Mouse (Mus musculus) testis, postnatal 10 days (tissue): ENCODE data around the gene Dclk1.

Experiments
- DNase-seq: peaks from one replicate; pipeline ENCODE4 v3.0.0; 2021; ENCODE audit warnings: low spot score

Gene Dclk1

DNA sequence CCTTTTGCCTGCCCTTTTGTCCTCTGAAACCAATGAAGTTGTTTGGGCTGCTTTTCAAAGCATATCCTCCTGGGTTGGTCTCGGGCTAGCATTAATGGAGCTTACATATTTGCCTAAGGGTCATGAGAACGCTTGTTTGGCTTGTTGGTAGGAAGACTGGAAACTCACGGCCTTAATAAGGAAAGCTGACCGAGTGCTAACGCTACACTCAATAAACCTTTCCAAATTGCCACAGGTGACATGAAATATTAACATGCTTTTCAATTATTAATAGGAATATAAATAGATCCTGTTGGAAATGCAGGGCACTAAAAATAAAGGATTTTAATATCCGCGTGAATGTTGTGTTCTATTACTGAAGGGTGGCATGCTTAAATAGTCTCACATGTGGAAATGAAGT is 257.1 kb downstream of the Dclk1 start:
- DNase-seq: no peak

DNA sequence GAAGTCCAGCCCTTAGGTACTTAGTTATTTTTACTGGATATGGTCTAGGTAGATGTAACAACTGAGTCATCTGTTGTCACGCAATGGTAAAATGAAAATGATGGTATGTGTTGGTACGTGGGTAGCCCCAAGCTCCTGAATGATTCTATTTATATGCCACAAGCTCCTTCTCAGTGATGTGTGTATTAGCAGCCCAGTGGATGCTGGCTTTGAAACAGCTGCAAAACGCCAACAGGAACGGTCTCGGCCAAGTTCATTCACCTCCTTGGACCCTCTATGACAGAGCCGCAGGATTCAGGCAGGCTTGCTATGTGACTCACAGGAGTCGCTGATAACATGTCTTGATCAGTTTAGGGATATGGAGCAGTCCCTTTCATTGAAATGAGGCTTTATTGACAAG is 268.0 kb downstream of the Dclk1 start:
- DNase-seq: no peak

DNA sequence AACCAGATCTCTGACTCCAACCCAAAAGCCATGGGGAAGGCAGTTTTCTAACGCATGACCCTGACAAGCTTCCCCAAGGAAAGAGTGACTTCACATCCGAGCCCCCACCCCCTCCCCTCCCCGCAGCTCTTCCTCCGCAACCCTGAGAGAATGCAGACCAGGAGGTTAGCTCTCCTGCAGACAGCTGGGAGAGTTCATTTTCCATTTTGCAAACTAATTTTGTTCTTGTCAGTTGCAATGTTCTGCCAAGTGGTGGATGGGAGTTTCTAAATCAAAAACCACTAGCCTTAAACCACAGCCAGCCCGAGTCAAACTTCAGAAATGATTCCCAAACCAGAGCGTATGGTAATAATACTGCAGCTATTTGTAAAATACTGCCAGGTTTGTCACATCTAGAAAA is 269.5 kb downstream of the Dclk1 start:
- no peak for DNase-seq

DNA sequence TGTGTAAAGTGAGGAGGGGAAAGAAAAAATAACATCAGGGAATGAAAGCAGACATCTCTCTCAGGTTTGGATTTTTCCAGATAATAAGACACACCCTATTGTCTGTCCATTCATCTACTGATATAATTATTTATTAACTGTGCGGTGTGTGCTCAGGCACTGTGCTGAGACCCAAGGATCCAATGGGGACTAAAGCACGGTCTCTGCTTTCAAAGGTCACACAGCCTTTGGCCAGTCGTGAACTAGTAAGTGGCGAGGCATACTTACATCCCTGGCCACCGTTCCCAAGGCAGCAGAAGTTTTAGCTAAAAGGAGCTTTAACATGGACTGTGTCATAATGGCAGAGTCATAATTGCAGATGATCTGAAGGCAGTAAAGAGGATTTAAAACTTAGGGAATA is 273.8 kb downstream of the Dclk1 start:
- no peak for DNase-seq

DNA sequence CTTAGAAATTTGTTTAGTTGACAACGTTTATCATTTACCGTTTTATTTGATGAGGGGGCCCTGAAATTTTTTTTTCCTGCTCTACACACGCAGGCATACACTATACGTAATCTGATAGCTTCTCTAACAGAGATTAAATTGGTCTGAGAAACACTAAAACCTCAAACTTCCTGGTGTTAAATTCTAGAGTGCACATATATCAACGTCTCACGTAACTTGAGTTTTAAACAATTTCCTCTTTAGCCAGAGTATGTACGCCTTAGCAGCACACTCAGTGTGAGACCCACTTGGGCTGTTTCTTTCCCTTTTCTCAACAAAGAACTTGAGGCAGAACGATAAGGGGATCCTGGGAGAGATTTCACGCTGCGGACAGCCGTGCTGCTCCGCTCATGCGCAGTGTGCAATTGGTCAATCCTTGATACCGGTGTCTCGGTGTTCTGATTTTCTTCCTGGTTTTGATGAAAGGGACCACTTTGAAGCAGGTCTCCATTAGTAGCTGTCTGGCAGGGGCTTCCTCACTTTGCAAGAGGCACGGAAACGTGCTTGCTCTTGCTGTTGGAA is 275.4 kb downstream of the Dclk1 start:
- no peak for DNase-seq

DNA sequence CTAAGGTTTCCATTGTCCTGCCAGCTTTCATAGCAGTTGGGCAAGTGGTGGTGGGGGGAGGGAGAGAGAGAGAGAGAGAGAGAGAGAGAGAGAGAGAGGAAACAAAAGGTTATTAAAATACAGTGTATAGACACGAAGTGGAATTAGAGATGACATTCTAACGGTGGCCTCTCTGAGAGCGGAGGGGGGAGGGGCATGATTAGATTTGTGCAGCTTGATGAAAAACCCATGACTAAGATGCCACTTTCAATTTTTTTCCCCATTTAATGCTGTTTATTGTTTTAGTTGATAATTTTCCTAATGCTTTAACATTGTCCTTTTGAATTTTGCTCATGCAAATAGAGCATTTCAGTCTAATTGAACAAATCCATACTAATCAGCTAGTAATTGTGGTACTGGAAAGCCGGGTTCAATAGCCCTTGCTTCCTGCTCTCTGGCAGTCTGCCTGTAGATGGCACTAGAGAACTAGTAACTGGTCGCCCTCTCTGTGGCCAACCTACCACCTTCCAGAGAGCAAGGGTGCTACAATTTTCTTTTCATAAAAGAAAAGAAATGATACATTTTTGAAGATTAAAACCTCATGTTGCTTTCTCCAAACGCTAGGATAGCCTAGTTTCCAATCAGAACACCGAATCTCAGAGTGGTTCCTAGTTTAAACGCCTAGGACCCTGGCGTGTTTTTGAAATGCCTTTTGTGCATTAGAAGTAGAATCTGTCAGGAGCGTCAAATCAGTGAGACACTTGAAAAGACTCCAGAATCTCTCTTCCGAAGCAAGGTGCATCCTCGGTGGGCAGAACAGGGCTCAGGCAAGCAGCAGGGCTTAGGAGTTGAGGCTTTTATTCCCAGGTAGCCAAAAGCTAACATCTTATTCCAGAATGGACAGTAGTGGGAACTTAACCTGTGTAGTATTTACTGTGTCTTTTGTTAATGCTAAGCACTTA is 278.3 kb downstream of the Dclk1 start:
- peak; percentile 77 for DNase-seq

DNA sequence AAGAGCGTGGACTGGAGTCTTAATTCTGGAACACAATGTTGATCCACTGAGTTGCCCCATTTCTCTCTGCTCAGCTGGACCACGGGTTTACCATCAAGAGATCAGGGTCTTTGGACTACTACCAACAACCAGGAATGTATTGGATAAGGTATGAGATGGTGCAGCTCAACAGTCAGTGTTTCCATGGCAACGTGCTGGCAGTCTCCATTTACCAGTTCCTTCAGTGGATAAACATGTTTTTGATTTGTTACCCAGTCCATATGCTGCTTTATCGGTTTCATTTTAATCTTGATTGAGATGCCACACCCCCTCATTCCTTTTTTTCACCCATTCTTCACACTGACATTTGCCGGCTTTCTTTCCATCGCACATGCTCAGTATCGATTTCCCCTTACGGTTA is 279.6 kb downstream of the Dclk1 start:
- no peak for DNase-seq

DNA sequence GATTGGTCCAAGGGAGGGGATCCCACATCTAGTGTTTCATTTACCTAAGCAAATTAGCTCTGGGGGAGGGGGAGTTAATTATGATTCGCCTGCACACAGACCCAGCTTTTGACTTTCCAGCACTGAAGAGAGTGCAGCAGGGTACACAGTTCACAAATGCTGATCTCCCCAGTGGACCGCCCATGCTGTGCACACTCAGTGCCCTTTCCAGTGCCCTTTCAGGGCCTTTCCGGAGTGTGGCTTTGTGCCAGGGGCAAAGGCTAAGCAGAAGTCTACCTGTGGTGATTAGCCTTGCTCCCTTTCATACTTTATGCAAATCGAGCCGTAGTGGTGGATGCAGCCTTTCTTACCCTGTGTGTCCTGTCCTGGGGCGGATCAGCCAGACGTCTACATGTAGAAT is 281.1 kb downstream of the Dclk1 start:
- DNase-seq: no peak

DNA sequence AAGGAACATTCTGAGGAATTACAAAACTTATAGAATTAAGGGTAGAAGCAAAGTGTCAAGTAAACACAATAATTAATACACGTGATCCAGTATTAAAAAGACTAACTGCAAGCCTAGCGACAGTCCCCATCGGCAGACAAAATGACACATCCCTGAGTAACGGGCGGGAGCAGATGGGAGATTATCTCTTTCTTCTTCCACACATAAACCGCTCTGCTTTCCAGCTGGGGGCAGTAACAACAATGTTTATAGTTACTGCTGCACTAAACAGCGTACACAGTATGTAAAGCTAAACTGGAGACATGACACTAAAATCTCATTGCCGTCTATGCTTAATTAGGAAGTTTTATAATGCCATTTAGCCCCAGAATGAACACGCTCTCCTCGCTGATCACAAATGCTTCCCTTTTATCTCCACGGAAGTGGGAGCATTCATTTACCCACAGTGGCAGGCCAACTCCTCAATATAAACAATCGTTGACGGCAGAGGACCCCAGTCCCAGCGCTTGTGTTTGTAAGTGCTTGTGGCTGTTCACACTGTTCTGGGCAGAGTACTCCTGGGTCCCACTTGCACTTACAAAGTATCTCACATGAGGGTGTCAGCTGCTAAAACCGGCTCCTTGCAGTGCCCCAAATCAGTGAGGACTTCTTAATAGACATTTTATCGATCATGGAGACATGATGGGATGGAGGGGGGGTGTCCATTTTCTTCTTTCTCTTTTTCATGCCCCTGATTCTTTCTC is 281.7 kb downstream of the Dclk1 start:
- DNase-seq: no peak

DNA sequence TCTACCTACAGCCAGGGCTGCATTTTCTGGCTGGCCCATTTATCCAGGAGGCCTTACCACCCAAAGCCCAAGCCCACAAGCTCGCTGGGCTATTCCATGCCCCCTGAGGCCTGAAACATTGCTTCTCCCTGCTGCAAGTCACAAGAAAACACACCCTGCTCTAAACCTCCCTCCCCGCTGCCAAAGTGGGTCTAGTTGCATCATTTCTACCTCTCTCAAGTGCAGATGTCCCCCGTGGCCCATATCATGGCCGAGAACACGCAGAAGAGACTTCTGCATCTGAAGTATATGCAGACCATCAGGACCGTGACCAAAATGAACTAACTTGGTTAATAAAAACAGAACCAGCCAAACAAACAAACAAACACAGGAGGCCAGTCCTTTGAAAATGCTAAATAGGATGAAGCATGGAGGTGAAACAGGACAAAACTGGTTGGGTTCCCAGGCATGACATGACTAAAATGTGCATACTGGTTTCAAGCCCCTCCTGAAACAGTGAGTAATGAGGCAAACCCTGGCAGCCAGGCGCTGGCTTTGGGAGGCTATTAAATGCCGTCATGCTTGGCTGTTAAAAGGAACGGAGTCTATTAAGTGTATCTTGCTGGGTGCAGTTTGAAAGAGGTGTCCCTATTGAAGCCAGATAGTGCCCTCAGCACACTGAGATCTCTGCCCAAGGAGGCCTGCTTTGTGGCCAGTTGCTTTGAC is 282.5 kb downstream of the Dclk1 start:
- DNase-seq: no peak

DNA sequence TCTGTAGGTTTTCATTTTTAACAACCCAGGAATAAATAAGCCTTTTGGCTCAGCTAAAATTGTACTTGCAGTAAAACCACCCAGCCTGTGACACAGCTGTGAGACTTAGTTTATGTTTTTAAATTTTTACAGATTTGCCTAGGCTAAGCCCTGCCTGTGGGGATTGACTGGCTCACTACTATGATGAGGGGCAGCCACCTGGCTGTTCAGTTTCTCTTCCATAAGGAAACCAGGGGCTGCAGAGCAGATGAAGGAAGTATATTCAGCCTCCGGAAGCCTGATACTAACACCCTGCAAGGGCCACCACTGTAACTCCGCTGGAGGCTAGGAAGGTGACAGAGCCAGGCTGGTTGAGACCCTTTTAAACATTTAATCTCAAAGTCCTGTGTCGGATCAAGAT is 284.3 kb downstream of the Dclk1 start:
- no peak for DNase-seq

DNA sequence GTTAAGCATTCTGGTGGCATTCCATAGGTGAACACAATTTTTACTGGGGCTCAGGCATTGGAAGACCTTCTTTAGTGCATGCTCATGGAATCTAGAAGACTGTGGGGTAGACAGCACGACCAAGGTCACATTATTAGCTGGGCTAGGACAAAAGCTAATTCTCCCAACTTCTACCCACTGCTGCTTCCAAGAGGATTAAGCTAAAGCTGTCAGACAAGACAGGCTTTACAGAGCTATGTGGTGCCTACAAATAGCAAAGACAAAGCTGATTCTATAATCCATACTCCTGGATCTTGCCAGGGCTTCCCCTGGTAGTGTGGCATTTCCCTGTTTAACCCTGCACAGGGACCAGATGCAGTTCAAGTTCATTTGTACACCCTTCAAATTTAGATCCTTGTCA is 285.4 kb downstream of the Dclk1 start:
- DNase-seq: no peak

DNA sequence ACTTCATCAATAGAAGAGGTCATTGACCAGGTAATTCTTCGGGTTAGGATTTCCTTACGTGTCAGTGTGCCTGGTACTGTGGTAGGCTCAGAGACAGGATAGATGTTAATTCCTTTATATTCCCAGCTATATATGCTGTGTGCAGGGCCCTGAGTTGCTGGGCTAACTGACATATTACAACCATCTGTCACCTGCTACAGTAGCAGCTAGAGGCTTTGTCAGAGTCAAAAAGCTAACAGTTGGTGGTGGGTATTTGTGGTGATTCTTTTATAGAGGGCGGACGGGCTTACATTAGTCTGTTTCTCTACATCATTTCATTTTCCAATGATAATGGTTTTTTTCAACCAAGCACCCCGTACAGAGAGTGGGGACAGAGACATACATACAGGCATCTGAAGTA is 285.8 kb downstream of the Dclk1 start:
- DNase-seq: no peak

DNA sequence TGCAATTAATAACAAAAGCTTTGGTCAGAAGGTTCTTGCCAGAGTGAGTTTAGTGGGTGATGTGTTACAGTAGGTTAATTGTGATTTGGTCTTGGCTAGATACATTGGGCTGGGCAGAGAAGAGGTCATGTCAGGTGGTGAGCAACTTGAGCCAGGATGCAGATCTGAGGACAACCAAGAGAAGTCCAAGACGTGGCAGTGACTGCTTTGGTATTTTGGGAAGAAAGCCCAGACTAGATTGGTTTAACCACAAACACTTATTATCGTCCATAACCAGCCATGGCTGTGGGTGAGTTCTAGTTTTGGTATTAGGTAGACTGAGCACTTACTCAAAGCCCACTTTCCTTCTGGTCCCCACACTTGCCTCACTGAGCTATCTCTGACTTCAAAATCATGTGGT is 287.2 kb downstream of the Dclk1 start:
- no peak for DNase-seq

DNA sequence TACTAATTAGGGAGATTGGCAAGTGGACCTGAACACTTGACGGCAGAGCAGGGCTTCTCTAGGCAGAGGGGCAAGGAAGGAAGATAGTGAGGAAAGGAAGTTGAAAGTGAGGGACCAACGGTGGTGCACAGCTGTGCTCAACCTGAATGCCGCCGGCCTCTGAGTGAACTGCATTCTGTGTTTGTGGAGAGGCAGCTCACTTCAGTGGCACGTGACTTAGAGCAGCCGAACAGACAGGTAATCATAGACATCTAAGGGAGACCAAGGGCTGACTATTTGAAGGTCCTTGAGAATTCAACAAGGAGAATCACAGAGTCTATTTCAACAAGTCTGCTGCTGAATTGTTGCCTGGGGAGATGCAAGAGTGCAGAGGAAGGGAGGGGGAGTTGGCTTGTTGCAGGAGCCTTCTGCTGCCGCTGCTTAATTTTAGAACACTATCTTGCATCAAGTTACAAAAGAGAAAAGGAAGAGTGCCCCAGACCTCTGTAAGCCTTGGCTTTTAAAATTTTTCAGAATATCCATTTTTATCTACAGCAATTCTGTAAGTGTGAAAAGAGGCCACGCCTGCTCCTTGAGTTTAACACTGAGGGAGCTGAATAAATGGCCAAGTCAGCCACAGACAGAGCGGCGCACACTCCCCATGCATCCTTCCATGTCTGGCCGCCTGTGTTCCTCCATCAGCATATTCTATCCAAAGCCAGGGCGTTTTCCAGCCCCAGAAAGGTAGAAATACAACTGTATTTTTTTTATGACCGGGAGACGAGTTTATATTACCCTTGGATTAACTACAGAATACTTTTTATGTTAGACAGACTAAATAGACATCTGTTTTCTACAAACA is 289.3 kb downstream of the Dclk1 start:
- no peak for DNase-seq

DNA sequence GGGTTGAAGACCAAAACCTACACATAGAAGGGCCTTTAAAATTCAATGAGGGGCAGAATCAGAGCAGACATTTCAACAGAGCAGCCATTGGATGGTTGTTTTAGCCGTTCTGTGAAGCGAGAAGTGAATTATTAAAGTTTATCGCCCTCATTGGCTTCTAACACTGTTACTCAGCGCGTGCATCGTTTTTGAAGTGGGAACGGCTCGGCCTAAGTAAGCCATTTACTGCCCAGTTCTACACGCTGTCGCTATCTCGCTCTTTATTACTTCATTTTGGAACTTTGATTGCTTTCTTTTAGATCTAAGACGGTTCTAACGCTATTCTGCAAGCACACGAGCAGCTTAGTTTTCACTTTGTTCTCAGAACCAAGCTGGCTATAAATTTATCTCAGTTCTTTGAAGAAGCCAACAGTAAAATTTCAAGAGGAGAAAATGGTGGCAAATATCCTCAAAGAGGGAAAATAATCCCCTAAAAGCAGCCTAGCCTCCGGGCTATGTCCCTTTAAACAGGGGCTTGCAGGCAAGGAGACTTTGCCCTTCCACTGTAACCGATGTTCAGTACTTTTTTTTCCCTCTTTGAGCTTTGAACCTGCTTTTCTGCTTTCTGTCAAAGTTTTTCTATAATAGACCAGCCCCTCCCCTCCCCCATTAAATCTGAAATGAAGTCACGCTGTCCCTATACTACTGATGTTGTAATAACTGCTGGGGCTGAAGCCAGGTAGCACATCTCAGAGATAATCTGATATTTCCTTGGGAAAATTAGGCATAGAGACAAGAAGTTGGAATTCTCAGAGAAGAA is 290.2 kb downstream of the Dclk1 start:
- DNase-seq: no peak

DNA sequence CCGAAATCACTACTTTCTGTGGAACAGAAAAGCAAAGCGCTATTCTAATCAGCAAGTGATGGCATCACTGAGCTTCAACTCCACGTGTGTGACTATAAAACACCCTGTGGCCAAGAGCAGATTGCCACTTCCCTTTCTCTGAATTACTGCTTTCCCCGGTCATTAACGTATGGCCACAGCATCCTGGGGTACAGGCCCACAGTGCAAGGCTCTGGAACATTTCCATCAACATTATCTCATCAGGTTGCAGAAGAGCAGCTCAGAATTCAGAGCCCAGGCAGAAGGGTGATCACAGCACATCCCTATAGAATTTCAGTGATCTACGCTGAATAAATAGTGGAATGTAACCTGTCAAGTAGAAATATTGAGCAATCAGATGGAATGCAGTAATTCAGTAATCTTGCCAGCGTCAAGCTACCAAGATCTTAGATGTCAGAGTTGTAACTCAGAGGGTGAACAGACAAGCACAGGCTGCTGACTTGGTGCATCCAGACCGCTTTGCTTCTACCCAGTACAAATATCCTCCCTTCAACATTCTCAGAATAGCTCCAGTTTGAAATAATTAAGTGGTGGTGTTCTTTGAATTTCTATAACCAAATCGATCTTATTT is 293.5 kb downstream of the Dclk1 start:
- no peak for DNase-seq

DNA sequence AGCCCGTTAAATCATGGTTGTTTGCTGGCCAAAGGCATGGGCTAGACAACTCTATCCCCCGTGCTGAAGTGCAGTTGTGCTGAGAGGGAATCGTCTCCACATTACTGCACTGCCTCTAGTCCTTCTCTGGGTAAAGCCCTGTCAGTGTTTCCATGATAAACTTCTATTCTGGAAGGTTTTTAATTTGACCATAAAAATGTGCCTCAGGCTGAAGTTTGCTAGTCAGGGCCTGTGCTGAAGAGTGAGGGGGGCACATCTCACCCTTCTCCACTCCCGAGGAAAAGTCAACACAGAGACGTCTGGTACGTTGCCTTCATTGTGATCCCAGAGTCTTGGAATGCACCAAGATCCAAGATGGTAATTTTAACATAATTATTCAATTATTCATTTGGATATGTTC is 294.7 kb downstream of the Dclk1 start:
- no peak for DNase-seq

DNA sequence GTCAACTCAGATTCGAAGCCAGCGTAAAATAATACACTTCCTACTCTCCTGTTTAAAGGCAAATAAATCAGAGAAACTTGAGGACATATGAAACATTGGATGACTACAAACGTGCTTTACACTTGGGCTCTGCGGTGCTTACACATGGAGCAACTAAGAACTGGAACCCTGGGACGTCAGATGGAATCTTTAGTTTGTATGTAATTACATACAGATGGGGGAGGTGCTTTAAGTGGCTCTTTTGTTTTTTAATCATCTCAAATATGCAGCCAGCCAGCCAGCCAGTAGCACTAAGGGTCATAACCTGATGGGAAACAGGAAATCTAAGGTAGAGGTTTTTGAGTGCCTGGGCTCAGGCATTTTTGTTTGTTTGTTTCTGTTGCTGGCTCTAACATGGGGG is 295.6 kb downstream of the Dclk1 start:
- peak; percentile 5 for DNase-seq

DNA sequence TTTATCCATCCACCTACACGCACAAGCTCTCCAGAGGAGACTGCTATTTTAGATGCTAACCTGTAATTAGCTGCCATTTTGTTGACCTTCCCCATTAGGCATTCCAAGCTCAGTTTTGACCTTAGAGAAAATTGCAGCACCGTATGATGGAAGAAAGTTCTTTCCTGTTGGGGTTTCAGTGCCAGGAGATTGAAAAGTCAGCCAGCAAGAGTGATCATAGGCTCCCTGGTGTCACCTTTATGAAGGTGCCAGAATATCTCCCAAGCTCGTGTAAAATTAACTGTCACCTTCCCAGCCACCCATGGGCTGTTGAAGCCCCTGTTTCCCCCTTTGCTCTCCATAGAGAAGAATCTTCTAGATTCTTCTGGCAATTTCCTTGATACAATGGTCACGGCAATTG is 297.2 kb downstream of the Dclk1 start:
- DNase-seq: no peak
